Mouse (Mus musculus): Measurements from ENCODE around the gene Ssbp4. TPM values are rescaled to one million over a fixed set of nuclear protein-coding genes. Genes with fewer than 3 reads are reported as not detected.
"Not testable (repeated sequence)": the region's sequence is repeated elsewhere in the genome, so short reads cannot be mapped to it uniquely, and the experiment has no call there.

The Ssbp4 gene
- total RNA-seq, 2 experiments from 2014 or later: 250 to 264 TPM

- peak; percentile 71 to 77 for DNase-seq (ENCODE audit: low spot score in 2 of 2)
Measured at GRCm38 (mm10) chr8:70593961-70594609, 14.6 kb downstream of the Ssbp4 start, which contains the start of gene Isyna1. Isyna1 (plus strand) TSS chr8:70594373.

- no peak for DNase-seq (ENCODE audit: low spot score in 2 of 2)
Measured at GRCm38 (mm10) chr8:70593173-70593572, 15.5 kb downstream of the Ssbp4 start.

- DNase-seq (ENCODE audit: low spot score in 2 of 2): no peak
Measured at GRCm38 (mm10) chr8:70591569-70591968, 17.1 kb downstream of the Ssbp4 start.

- DNase-seq (ENCODE audit: low spot score in 2 of 2): not testable (repeated sequence)
Measured at GRCm38 (mm10) chr8:70587955-70588354, 20.7 kb downstream of the Ssbp4 start.

- DNase-seq (ENCODE audit: low spot score in 2 of 2): peak in 1 of 2 experiments; percentile 47
Measured at GRCm38 (mm10) chr8:70585258-70585652, 23.4 kb downstream of the Ssbp4 start.

- no peak for DNase-seq (ENCODE audit: low spot score in 2 of 2)
Measured at GRCm38 (mm10) chr8:70584606-70585257, 23.9 kb downstream of the Ssbp4 start.

GRCm38 (mm10) chr8:70583476-70584387 is 24.9 kb downstream of the Ssbp4 start:
- no peak for DNase-seq (ENCODE audit: low spot score in 2 of 2)

- no peak for DNase-seq (ENCODE audit: low spot score in 2 of 2)
Measured at GRCm38 (mm10) chr8:70577207-70577606, 31.5 kb downstream of the Ssbp4 start.

- DNase-seq (ENCODE audit: low spot score in 2 of 2): no peak
Measured at GRCm38 (mm10) chr8:70574915-70575314, 33.8 kb downstream of the Ssbp4 start.

- DNase-seq (ENCODE audit: low spot score in 2 of 2): no peak
Measured at GRCm38 (mm10) chr8:70574302-70574701, 34.4 kb downstream of the Ssbp4 start.

- no peak for DNase-seq (ENCODE audit: low spot score in 2 of 2)
Measured at GRCm38 (mm10) chr8:70570990-70571389, 37.7 kb downstream of the Ssbp4 start.

- no peak for DNase-seq (ENCODE audit: low spot score in 2 of 2)
Measured at GRCm38 (mm10) chr8:70570360-70570759, 38.3 kb downstream of the Ssbp4 start.

- DNase-seq (ENCODE audit: low spot score in 2 of 2): no peak
Measured at GRCm38 (mm10) chr8:70565561-70565960, 43.1 kb downstream of the Ssbp4 start.

GRCm38 (mm10) chr8:70564696-70565235 is 43.9 kb downstream of the Ssbp4 start:
- DNase-seq (ENCODE audit: low spot score in 2 of 2): no peak

- no peak for DNase-seq (ENCODE audit: low spot score in 2 of 2)
Measured at GRCm38 (mm10) chr8:70563763-70564387, 44.8 kb downstream of the Ssbp4 start.

GRCm38 (mm10) chr8:70562802-70563201 is 45.9 kb downstream of the Ssbp4 start:
- no peak for DNase-seq (ENCODE audit: low spot score in 2 of 2)

- DNase-seq (ENCODE audit: low spot score in 2 of 2): peak in 1 of 2 experiments; percentile 46
Measured at GRCm38 (mm10) chr8:70561809-70562535, 46.7 kb downstream of the Ssbp4 start.

GRCm38 (mm10) chr8:70561357-70561756 is 47.3 kb downstream of the Ssbp4 start:
- no peak for DNase-seq (ENCODE audit: low spot score in 2 of 2)

- no peak for DNase-seq (ENCODE audit: low spot score in 2 of 2)
Measured at GRCm38 (mm10) chr8:70560564-70560963, 48.1 kb downstream of the Ssbp4 start.

- DNase-seq (ENCODE audit: low spot score in 2 of 2): no peak
Measured at GRCm38 (mm10) chr8:70560096-70560495, 48.6 kb downstream of the Ssbp4 start.

Measured in left cerebral cortex, adult 18-20 months (tissue).